Comparison of ENCODE assay signal across 8 mouse cellular contexts in the genomic region with DNA sequence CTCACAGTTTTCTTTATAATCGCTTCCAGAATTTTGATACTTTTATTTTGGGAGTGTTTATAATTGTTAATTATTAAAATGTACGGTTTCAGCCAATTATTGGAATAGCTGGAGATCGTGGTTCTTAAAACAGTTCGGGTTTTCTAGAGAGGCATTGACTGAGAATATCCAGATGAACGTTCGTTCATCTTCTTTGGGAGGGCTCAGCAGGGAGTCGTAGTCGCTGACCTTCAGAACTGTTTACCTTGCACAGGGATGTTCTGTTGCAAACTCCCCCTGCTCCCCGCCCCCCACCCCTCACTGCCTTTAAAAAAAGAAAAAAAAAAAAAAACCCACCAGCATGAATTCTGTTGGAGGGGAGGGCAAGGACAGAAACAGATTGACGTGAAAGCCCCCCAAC. TPM values are rescaled to one million over a fixed set of nuclear protein-coding genes. Genes with fewer than 3 reads are reported as not detected.
DNase-seq lines count a peak whose midpoint lies in the region; ATAC-seq lines count a peak whose summit lies in the region.

No protein-coding gene starts in this region.

- no peak for ATAC-seq in embryonic facial prominence, embryonic 13.5 days (ENCODE audit: insufficient number of reproducible peaks, insufficient read depth, low FRiP score, low TSS enrichment, low read depth)
- peak; percentile 1; the same call in 1 of the 2 replicates for ATAC-seq in hindbrain, embryonic 16.5 days
- no peak for ATAC-seq in granulocyte monocyte progenitor cell, adult 5-6 weeks (replicated peaks; ENCODE audit: poor library complexity, severe bottlenecking)

- peaks cover 17% of the 10 kb centered on the region for H3K27me3 ChIP-seq in embryonic facial prominence, embryonic 13.5 days
- H3K27me3 ChIP-seq in hindbrain, embryonic 16.5 days (replicated peaks; ENCODE audit: control insufficient read depth, insufficient read depth, low read length), result no peaks in the 10 kb centered on the region

- H3K9me3 ChIP-seq in embryonic facial prominence, embryonic 13.5 days, result no peaks in the 10 kb centered on the region
- H3K9me3 ChIP-seq in hindbrain, embryonic 16.5 days (ENCODE audit: control insufficient read depth, low read length), result no peaks in the 10 kb centered on the region

- intact Hi-C loops in left cerebral cortex, postnatal 4 days (cut with DNase I), result no loop called here

- no peak overlapping the region for H3K27ac ChIP-seq in embryonic facial prominence, embryonic 13.5 days
- H3K27ac ChIP-seq in hindbrain, embryonic 16.5 days (ENCODE audit: low read depth, low read length), result peak overlapping the region; percentile 69

- peaks cover 22% of the 10 kb centered on the region for H3K4me1 ChIP-seq in embryonic facial prominence, embryonic 13.5 days
- H3K4me1 ChIP-seq in hindbrain, embryonic 16.5 days (ENCODE audit: control insufficient read depth, insufficient read depth, low read depth, low read length), result peaks cover 7% of the 10 kb centered on the region

- peak; percentile 9 for DNase-seq in left cerebral cortex, postnatal 4 days
- DNase-seq in left cerebral cortex, adult 9 months (ENCODE audit: low spot score in 2 of 2), result no peak
- peak; percentile 18 for DNase-seq in naive thymus-derived CD4-positive, alpha-beta T cell, adult 2 months (ENCODE audit: low read depth)
- DNase-seq in layer of hippocampus, adult 18-20 months (ENCODE audit: low spot score in 2 of 2), result no peak
- no peak for DNase-seq in frontal cortex, postnatal 14 days (ENCODE audit: low spot score in 2 of 2)

- H3K9ac ChIP-seq in embryonic facial prominence, embryonic 13.5 days, result peak overlapping the region; percentile 68
- H3K9ac ChIP-seq in hindbrain, embryonic 16.5 days (ENCODE audit: low read depth, low read length), result peak overlapping the region; percentile 73

- H3K4me3 ChIP-seq in embryonic facial prominence, embryonic 13.5 days, result peak overlapping the region; percentile 52
- H3K4me3 ChIP-seq in hindbrain, embryonic 16.5 days (ENCODE audit: low read length), result peak overlapping the region; percentile 57

- WGBS in embryonic facial prominence, embryonic 13.5 days, result 1% methylated on average over 10 of the region's 10 CpGs
- 2% methylated on average over 10 of the region's 10 CpGs for WGBS in hindbrain, embryonic 16.5 days

- peak overlapping the region; percentile 89 for H3K4me2 ChIP-seq in embryonic facial prominence, embryonic 13.5 days
- peak overlapping the region; percentile 77 for H3K4me2 ChIP-seq in hindbrain, embryonic 16.5 days (ENCODE audit: low read length)

- H3K36me3 ChIP-seq in embryonic facial prominence, embryonic 13.5 days, result no peaks in the 10 kb centered on the region
- H3K36me3 ChIP-seq in hindbrain, embryonic 16.5 days (ENCODE audit: control insufficient read depth, insufficient read depth, low read length), result no peaks in the 10 kb centered on the region

RNA-seq across cellular contexts. Expression of a gene that starts 12.0 kb away (rescaled TPM):
- 100 to 1,000 TPM; 176 to 180 TPM for total RNA-seq in left cerebral cortex, postnatal 4 days (2021)
- 2.0 and 2.4 TPM in 2 replicates for polyA plus RNA-seq in embryonic facial prominence, embryonic 13.5 days (2015; fragmentation: Nextera tagmentation; extraction: Ambion mirVana)
- 66.1 and 68.1 TPM in 2 replicates for polyA plus RNA-seq in hindbrain, embryonic 16.5 days (2015; fragmentation: Nextera tagmentation; extraction: Ambion mirVana)
- 100 to 1,000 TPM; 287 to 314 TPM for total RNA-seq in layer of hippocampus, adult 18-20 months (2021)
- 7.3 and 12.5 TPM in 2 replicates for total RNA-seq in granulocyte monocyte progenitor cell, adult 5-6 weeks (2014; fragmentation: Nextera tagmentation)
- total RNA-seq in granulocyte monocyte progenitor cell, adult 5-6 weeks (2017), result 15.4 and 24.3 TPM in 2 replicates

Comparison
In these comparisons a context has a peak if more than half of its experiments do, and no peak if none do; other contexts are left out.
1. DNase-seq: peak in left cerebral cortex, postnatal 4 days (single experiment) and naive thymus-derived CD4-positive, alpha-beta T cell, adult 2 months (single experiment); none in left cerebral cortex, adult 9 months (0 of 2), layer of hippocampus, adult 18-20 months (0 of 2) and frontal cortex, postnatal 14 days (0 of 2).
2. RNA of a gene that starts 12.0 kb away (total RNA-seq): 287 to 314 TPM in layer of hippocampus, adult 18-20 months and 176 to 180 TPM in left cerebral cortex, postnatal 4 days; 7.3 to 24.3 TPM in granulocyte monocyte progenitor cell, adult 5-6 weeks; every median in the first group is over 4 times any median in the second.